9 mouse cellular contexts compared by ENCODE assay signal in the genomic region with DNA sequence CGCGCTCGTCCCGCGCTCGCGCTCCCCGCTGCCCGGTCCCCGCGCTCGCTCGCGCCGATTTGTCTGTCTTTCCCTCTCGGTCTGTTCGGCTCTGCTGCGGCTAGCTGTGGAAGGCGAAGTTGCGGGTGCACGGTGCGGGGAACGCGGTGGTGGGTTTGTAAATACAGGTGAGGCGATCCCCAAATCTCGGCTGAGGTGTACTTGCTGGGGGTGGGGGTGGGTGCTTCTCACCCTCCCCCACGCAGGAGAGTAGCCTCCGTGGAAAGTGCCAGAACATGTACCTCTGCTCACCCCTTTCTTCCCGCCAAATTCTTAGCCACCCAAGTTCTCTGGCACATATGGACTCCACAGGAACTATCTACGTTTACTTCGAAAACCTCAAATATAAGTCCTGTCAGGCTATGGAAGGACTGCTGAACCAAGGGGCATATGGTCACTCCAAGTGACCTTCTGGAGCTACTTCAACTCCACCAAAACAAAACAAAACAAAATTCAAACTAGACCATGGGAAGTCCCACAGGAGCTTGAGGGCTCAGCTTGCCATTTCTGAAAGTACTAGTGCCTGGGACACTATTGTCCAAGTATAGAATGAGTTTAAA. TPM values are rescaled to one million over a fixed set of nuclear protein-coding genes. Genes with fewer than 3 reads are reported as not detected.
DNase-seq lines count a peak whose midpoint lies in the region; ATAC-seq and TF ChIP-seq lines count a peak whose summit lies in the region.
"Had no signal": no experiment of that assay in that cellular context is flagged by ENCODE, and none has a peak within 500 bp of the region (broad histone marks: within the 10 kb centered on the region; RNA-seq: fewer than 3 reads in every experiment).

A gene (minus strand): TSS at position 182 of the 599 bp plus-strand sequence.

- dilution Hi-C loops in CH12.LX (cut with MboI; ENCODE audit: extremely low pct_ligation_motif_present, extremely low pct_unique_long_range_greater_than_20kb, low sequenced_read_pairs): no loop called here

- no peaks in the 10 kb centered on the region for H3K36me3 ChIP-seq in heart, adult 2 months (ENCODE audit: control insufficient read depth, insufficient read depth, low read length)
- no peaks in the 10 kb centered on the region for H3K36me3 ChIP-seq in CH12.LX (replicated peaks in 1 of 2; ENCODE audit: control insufficient read depth in 1 of 2, insufficient read depth in 1 of 2, low read length in 1 of 2)
- no peaks in the 10 kb centered on the region for H3K36me3 ChIP-seq in intestine, embryonic 16.5 days (ENCODE audit: control insufficient read depth, insufficient read depth, low read length)
- H3K36me3 ChIP-seq in midbrain, embryonic 11.5 days (ENCODE audit: control insufficient read depth, insufficient read depth, low read length): no peaks in the 10 kb centered on the region

- H3K79me2 ChIP-seq in heart, adult 2 months (replicated peaks; ENCODE audit: control insufficient read depth, insufficient read depth, low read length): no peaks in the 10 kb centered on the region
- H3K79me2 ChIP-seq in CH12.LX (replicated peaks; ENCODE audit: control insufficient read depth, extremely low read depth, insufficient read depth, poor library complexity, severe bottlenecking): no peaks in the 10 kb centered on the region

- H3K4me2 ChIP-seq in CH12.LX (ENCODE audit: insufficient read depth, low read depth, poor library complexity, severe bottlenecking): peak within 1 kb of the TSS; percentile 32
- H3K4me2 ChIP-seq in intestine, embryonic 16.5 days (ENCODE audit: low read depth, low read length): peak within 1 kb of the TSS; percentile 83
- H3K4me2 ChIP-seq in midbrain, embryonic 11.5 days: peak within 1 kb of the TSS; percentile 62

- no peak for TF ChIP-seq CTCF in heart, adult 2 months (IDR thresholded peaks at IDR 0.05)
- TF ChIP-seq CTCF in CH12.LX (conservative IDR thresholded peaks at IDR 0.05 in 1 of 2, IDR thresholded peaks at IDR 0.05 in 1 of 2; ENCODE audit: low read depth in 2 of 2, low read length in 2 of 2): no peak
- TF ChIP-seq CTCF in embryonic fibroblast, embryonic 13.5 days (IDR thresholded peaks at IDR 0.05; ENCODE audit: borderline replicate concordance, insufficient read depth, low read length): no peak

- H3K27ac ChIP-seq in heart, adult 2 months: peak within 1 kb of the TSS; percentile 58
- H3K27ac ChIP-seq in CH12.LX (ENCODE audit: insufficient read depth, low read depth): no peak within 1 kb of the TSS
- H3K27ac ChIP-seq in embryonic fibroblast, embryonic 13.5 days (ENCODE audit: insufficient read depth, low read length): no peak within 1 kb of the TSS
- H3K27ac ChIP-seq in intestine, embryonic 16.5 days (ENCODE audit: low read length): peak within 1 kb of the TSS; percentile 97
- H3K27ac ChIP-seq in midbrain, embryonic 11.5 days (ENCODE audit: low read depth, low read length): peak within 1 kb of the TSS; percentile 93

- no peak for TF ChIP-seq EP300 in heart, adult 2 months (IDR thresholded peaks at IDR 0.05; ENCODE audit: insufficient read depth, low read depth, low read length)
- TF ChIP-seq EP300 in CH12.LX (IDR thresholded peaks at IDR 0.05; ENCODE audit: low read length): no peak

- intact Hi-C loops in heart, adult 2 months (cut with DNase I): loop anchor here (10.0 kb wide), 1 partner anchor 754 kb away; no protein-coding TSS in a partner anchor

- H3K4me1 ChIP-seq in heart, adult 2 months (ENCODE audit: control insufficient read depth, insufficient read depth, low read length): no peaks in the 10 kb centered on the region
- H3K4me1 ChIP-seq in CH12.LX (ENCODE audit: control insufficient read depth in 1 of 2, insufficient read depth in 2 of 2): no peaks in the 10 kb centered on the region
- H3K4me1 ChIP-seq in embryonic fibroblast, embryonic 13.5 days (ENCODE audit: control insufficient read depth, insufficient read depth, low read length): no peaks in the 10 kb centered on the region
- H3K4me1 ChIP-seq in intestine, embryonic 16.5 days (ENCODE audit: control insufficient read depth, insufficient read depth, low read length): 0 out of 2 replicates have a peak, but pooled peaks cover 5% of the 10 kb centered on the region
- H3K4me1 ChIP-seq in midbrain, embryonic 11.5 days (ENCODE audit: control insufficient read depth, insufficient read depth, low read length): peaks cover 3% of the 10 kb centered on the region; the same call in 1 of the 2 replicates

- ATAC-seq in intestine, embryonic 16.5 days: peak; percentile 39
- no peak for ATAC-seq in midbrain, embryonic 11.5 days (ENCODE audit: low FRiP score)

- no peak for TF ChIP-seq POLR2A in heart, adult 2 months (IDR thresholded peaks at IDR 0.05; ENCODE audit: insufficient read depth, low read depth, low read length)
- TF ChIP-seq POLR2A in CH12.LX (IDR thresholded peaks at IDR 0.05; ENCODE audit: low read depth, low read length): no peak; the same call in 1 of the 2 replicates
- TF ChIP-seq POLR2A in embryonic fibroblast, embryonic 13.5 days (IDR thresholded peaks at IDR 0.05; ENCODE audit: low read depth, low read length): no peak

- H3K9me3 ChIP-seq in CH12.LX (replicated peaks; ENCODE audit: low read length): peaks cover 6% of the 10 kb centered on the region
- H3K9me3 ChIP-seq in intestine, embryonic 16.5 days (ENCODE audit: control insufficient read depth, low read length): no peaks in the 10 kb centered on the region
- H3K9me3 ChIP-seq in midbrain, embryonic 11.5 days (ENCODE audit: control insufficient read depth, low read length): no peaks in the 10 kb centered on the region

- H3K9ac ChIP-seq in heart, adult 2 months (ENCODE audit: low read depth, low read length): peak within 1 kb of the TSS; percentile 72
- no peak within 1 kb of the TSS for H3K9ac ChIP-seq in CH12.LX (ENCODE audit: insufficient read depth, low read depth)
- H3K9ac ChIP-seq in intestine, embryonic 16.5 days (ENCODE audit: low read depth, low read length): peak within 1 kb of the TSS; percentile 93
- peak within 1 kb of the TSS; percentile 97 for H3K9ac ChIP-seq in midbrain, embryonic 11.5 days (ENCODE audit: low read length)

- WGBS in heart, adult 2 months: 2% methylated on average over 31 of the region's 31 CpGs
- 1% methylated on average over 31 of the region's 31 CpGs for WGBS in intestine, embryonic 16.5 days
- WGBS in midbrain, embryonic 11.5 days: 5% methylated on average over 23 of the region's 31 CpGs

- H3K4me3 ChIP-seq in heart, adult 2 months: peak within 1 kb of the TSS; percentile 58
- peak within 1 kb of the TSS in 2 of 3 experiments; percentile 56 to 59 for H3K4me3 ChIP-seq in CH12.LX (replicated peaks in 1 of 3; ENCODE audit: low read depth in 2 of 3, low read length in 2 of 3, poor library complexity in 1 of 3)
- H3K4me3 ChIP-seq in embryonic fibroblast, embryonic 13.5 days (ENCODE audit: insufficient read depth, low read length): peak within 1 kb of the TSS; percentile 64
- peak within 1 kb of the TSS; percentile 72 for H3K4me3 ChIP-seq in intestine, embryonic 16.5 days (ENCODE audit: low read length)
- peak within 1 kb of the TSS; percentile 60 for H3K4me3 ChIP-seq in midbrain, embryonic 11.5 days (ENCODE audit: low read depth, low read length)
- H3K4me3 ChIP-seq: myocyte had no signal

- TF ChIP-seq RAD21 in CH12.LX (IDR thresholded peaks at IDR 0.05; ENCODE audit: low read depth, low read length): no peak

- in situ Hi-C loops in CH12.LX (cut with MboI; ENCODE audit: low pct_ligation_motif_present, low pct_unique_long_range_greater_than_20kb, low sequenced_read_pairs): loop anchor here (25.0 kb wide), 1 partner anchor 752 kb away; no protein-coding TSS in a partner anchor

- no peak for DNase-seq in heart, adult 2 months
- no peak for DNase-seq in heart, adult 9 months (ENCODE audit: low spot score in 2 of 2)
- DNase-seq in CH12.LX (ENCODE audit: extremely low read depth) (no peak), MN1 (ENCODE audit: low spot score) (no peak)
- DNase-seq in midbrain, embryonic 11.5 days (ENCODE audit: low spot score, missing footprints): peak; percentile 96
- DNase-seq in right cerebral cortex, postnatal 4 days: no peak

- no peaks in the 10 kb centered on the region for H3K27me3 ChIP-seq in heart, adult 2 months (ENCODE audit: control insufficient read depth, insufficient read depth, low read length)
- H3K27me3 ChIP-seq in CH12.LX (replicated peaks): no peaks in the 10 kb centered on the region
- no peaks in the 10 kb centered on the region for H3K27me3 ChIP-seq in intestine, embryonic 16.5 days (replicated peaks; ENCODE audit: control insufficient read depth, insufficient read depth, low read length)
- no peaks in the 10 kb centered on the region for H3K27me3 ChIP-seq in midbrain, embryonic 11.5 days (ENCODE audit: control insufficient read depth, insufficient read depth, low read length)

TF ChIP-seq in CH12.LX, 34 proteins besides CTCF, POLR2A, EP300 and RAD21:
- no peak for TF ChIP-seq IRF4 (IDR thresholded peaks at IDR 0.05; ENCODE audit: low read depth, low read length)
- TF ChIP-seq MEF2A (IDR thresholded peaks at IDR 0.05; ENCODE audit: borderline replicate concordance, low read depth, low read length): no peak
- no peak for TF ChIP-seq MAX (IDR thresholded peaks at IDR 0.05; ENCODE audit: low read length)
- TF ChIP-seq CHD1 (IDR thresholded peaks at IDR 0.05; ENCODE audit: low read depth, low read length): no peak
- TF ChIP-seq POLR2AphosphoS2 (IDR thresholded peaks at IDR 0.05; ENCODE audit: low read depth, low read length): no peak
- no peak for TF ChIP-seq E2F4 (IDR thresholded peaks at IDR 0.05; ENCODE audit: insufficient replicate concordance, low read depth, low read length)
- TF ChIP-seq HCFC1 (IDR thresholded peaks at IDR 0.05; ENCODE audit: low read depth, low read length): no peak
- no peak for TF ChIP-seq TBP (conservative IDR thresholded peaks at IDR 0.05; ENCODE audit: low read depth, low read length)
- TF ChIP-seq JUND (conservative IDR thresholded peaks at IDR 0.05; ENCODE audit: low read depth, low read length): no peak
- TF ChIP-seq ZC3H11A (IDR thresholded peaks at IDR 0.05; ENCODE audit: low read depth, low read length): no peak
- TF ChIP-seq CHD2 (IDR thresholded peaks at IDR 0.05; ENCODE audit: low read length): no peak

RNA-seq across cellular contexts. Expression of the gene that starts here (rescaled TPM):
- total RNA-seq in heart, adult 2 months (2021): not detected
- polyA plus RNA-seq in heart, adult 2 months (2012; rRNA removed): not detected in 2 replicates
- total RNA-seq in CH12.LX (2012; rRNA removed) (not detected in 2 replicates), CH12.LX (2014; rRNA removed) (not detected in 2 replicates)
- polyA plus RNA-seq in CH12.LX (2012; ENCODE audit: insufficient read length, low read depth): not detected in 2 replicates
- polyA plus RNA-seq in embryonic fibroblast, embryonic 13.5 days (2011; ENCODE audit: insufficient read length, low read depth, missing spikeins): not detected in 2 replicates
- 0.66 and 0.92 TPM in 2 replicates for polyA plus RNA-seq in intestine, embryonic 16.5 days (2015; fragmentation: Nextera tagmentation; extraction: Ambion mirVana)
- polyA plus RNA-seq in midbrain, embryonic 11.5 days (2014; fragmentation: Nextera tagmentation; extraction: Ambion mirVana): 4.6 and 5.1 TPM in 2 replicates
- polyA plus RNA-seq: myocyte had no signal

Comparison
In these comparisons a context has a peak if more than half of its experiments do, and no peak if none do; other contexts are left out.
1. Peak in ATAC-seq, H3K4me3 ChIP-seq, H3K27ac ChIP-seq, H3K9ac ChIP-seq and H3K4me2 ChIP-seq in intestine, embryonic 16.5 days; RNA of the gene not detected or under 1 TPM.
2. H3K27ac ChIP-seq: peak in heart, adult 2 months (single experiment) and midbrain, embryonic 11.5 days (single experiment); none in CH12.LX (single experiment) and embryonic fibroblast, embryonic 13.5 days (single experiment).
3. H3K4me2 ChIP-seq: peak in every context shown above with its lines; median percentile 83 in intestine, embryonic 16.5 days; 62 in midbrain, embryonic 11.5 days; 32 in CH12.LX.
4. Peak in every context shown above with its lines, with median percentiles within 50 percentile points of each other: H3K4me3 ChIP-seq.